Mouse (Mus musculus) megakaryocyte, adult 5-6 weeks (primary cell): Measurements from ENCODE around the gene St5. TPM values are rescaled to one million over a fixed set of nuclear protein-coding genes. Genes with fewer than 3 reads are reported as not detected.

Experiments
- ATAC-seq: 2 replicates; pipeline ENCODE4 v1.8.0; 2016; ENCODE audit warnings: mild to moderate bottlenecking, inconsistent platforms; ENCODE audit not compliant: poor library complexity, severe bottlenecking
- total RNA-seq, 2 experiments: library from RNA; stranded (forward) in 1 of 2; stranded (reverse) in 1 of 2; fragments of 153-499, 151-499 nt in 1 of 2; fragments of 221-1000, 200-1000 nt in 1 of 2; gene quantifications; 2 replicates each; pipeline versions ENCODE4 v1.2.3 to v1.2.4; 2015 to 2017

The St5 gene
- total RNA-seq, 2 experiments from 2014 or later: 0.69 to 0.73 TPM

- no peak for ATAC-seq
Measured at GRCm38 (mm10) chr7:109507119-109507518, 196.3 kb downstream of the St5 start.

GRCm38 (mm10) chr7:109497507-109497906, 205.9 kb downstream of the St5 start:
- ATAC-seq: no peak

DNA sequence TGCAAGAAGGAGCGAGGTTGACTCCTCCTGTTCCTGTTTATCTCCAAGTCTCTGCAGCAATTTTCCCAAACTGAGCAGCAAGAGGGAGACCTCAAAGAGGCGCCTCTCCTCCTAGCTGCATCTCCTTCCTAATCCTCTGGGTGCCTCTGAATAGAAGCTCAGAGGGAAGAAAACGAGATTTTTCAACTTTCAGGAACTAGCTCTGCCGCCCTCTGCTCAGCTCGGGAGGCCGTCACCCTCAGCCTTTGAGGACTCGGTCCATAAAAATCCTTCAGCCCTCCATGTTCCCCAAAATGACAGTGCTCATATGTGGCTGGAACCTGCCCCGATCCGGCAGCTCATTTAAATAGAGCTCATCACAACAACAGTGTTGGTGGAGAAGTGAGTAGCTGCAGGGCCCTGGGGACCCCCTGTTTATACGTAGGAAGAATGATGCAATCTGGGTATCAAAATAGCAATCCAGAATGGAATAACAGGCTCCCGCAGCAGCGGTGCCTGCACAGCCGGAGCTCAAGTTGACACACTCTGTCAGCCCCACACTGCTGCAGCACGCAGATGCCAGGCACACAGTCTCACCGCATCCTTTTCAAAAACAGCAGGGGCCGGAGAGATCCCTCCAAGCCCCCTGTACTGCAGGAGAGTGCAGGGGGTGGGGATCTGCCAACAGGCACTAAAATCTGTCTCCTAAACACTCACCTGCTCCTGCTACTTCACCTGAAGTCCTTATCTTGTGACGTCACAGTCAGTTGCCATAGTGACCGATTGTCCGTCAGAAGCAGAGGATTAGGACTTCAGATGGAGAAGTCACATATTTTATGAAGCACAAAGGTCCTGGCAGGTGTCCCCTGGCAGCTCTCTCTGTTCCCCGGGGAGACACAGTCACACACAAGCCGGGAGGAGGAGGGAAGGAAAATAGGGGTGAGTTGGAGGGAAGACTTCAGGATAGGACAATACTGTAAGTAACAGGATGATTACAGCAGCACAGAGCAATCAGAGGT, 209.8 kb downstream of the St5 start:
- no peak for ATAC-seq

- ATAC-seq: no peak
Measured at GRCm38 (mm10) chr7:109492616-109493318, 210.6 kb downstream of the St5 start.

DNA sequence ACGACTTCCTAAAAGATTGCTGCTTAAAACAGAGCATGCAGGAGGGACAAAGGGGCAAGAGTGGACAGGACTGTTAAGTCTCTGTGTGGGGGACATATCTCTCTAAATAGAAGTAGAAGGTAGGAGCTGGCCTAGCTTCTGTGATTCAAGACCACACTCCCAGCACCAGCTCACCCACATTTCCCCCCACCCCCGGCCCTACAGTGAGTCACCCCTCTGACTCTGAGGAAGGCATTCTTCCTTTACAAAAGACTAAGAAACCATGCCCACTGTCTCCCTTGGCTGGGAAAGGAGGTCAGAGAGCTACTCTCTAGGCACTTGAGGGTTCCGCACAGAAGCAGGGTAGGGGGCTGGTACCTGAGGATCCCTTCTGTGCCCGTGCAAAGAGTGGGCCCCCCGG, 219.2 kb downstream of the St5 start:
- no peak for ATAC-seq

DNA sequence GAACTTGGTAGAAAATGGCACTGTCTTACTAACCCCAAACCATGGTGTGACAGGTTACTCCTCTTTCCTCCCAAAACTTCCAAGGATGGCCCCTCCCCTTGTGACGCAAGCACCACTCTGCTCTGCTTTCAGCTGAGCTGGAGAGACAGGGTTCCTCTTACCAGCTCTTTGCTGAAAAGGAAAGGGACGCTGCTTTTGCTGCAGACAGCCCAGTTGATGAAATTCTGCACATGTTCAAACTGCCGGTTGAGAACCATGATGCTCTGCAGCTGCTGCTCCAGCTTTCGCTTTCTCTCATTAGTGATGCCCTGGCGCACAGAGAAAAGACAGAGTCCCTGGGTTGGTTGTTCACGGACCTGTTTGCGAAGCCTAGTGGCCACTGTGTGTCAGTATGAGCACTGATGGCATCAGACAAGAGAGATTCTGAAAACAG, 222.6 kb downstream of the St5 start:
- no peak for ATAC-seq

DNA sequence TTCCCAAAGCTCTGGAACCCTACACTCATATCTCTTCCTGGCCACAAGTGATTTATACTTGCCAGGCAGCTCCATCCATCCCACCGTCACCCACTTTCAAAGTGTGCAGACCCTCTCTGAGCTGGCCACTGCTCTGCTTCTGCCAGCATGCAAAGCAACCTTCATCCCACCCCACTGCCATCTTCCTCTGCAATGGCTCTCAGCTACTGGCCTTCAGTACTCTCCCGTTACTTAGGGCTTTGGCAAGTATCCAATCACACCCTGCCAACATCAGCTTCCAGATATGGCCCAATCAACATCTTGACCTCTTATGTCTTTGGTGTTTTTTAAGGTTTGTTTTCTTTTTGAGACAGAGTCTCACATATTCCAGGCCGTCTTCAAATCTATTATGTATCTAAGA, 225.5 kb downstream of the St5 start:
- no peak for ATAC-seq

Other genes with a start within 250 kb of the St5 start
- gene Trim66, start 195.5 kb downstream of the St5 start, total RNA-seq (2015): 0.11 TPM in 1 of 2 replicates, not detected in the other
- 0.08 TPM in 1 of 2 replicates, not detected in the other for gene Trim66, start 195.5 kb downstream of the St5 start, total RNA-seq (2017)
- gene Rpl27a, start 184.5 kb downstream of the St5 start, total RNA-seq (2015): 370 and 392 TPM in 2 replicates
- 556 and 612 TPM in 2 replicates for gene Rpl27a, start 184.5 kb downstream of the St5 start, total RNA-seq (2017)
- gene Akip1, start 85 bp upstream of the St5 start, total RNA-seq (2015): 28.4 and 37.0 TPM in 2 replicates
- gene Akip1, start 85 bp upstream of the St5 start, total RNA-seq (2017): 13.5 and 18.0 TPM in 2 replicates
- not detected in 2 replicates for gene BC051019, start 20.2 kb upstream of the St5 start, total RNA-seq (2015)
- not detected in 2 replicates for gene BC051019, start 20.2 kb upstream of the St5 start, total RNA-seq (2017)
- not detected in 2 replicates for gene Ascl3, start 28.1 kb upstream of the St5 start, total RNA-seq (2015)
- gene Ascl3, start 28.1 kb upstream of the St5 start, total RNA-seq (2017): 0.95 TPM in 1 of 2 replicates, not detected in the other
- 84.3 and 92.5 TPM in 2 replicates for gene Tmem9b, start 49.3 kb upstream of the St5 start, total RNA-seq (2015)
- 43.8 and 48.8 TPM in 2 replicates for gene Tmem9b, start 49.3 kb upstream of the St5 start, total RNA-seq (2017)
- gene Nrip3, start 78.4 kb upstream of the St5 start, total RNA-seq (2015): 0.04 TPM in 1 of 2 replicates, not detected in the other
- not detected in 2 replicates for gene Nrip3, start 78.4 kb upstream of the St5 start, total RNA-seq (2017)
- gene Scube2, start 162.1 kb upstream of the St5 start, total RNA-seq (2015): not detected in 2 replicates
- gene Scube2, start 162.1 kb upstream of the St5 start, total RNA-seq (2017): not detected in 2 replicates